Mouse (Mus musculus) ovary, adult 18-20 months (tissue): Measurements from ENCODE around the gene Lgi1.

ENCODE experiments used
- DNase-seq: peaks from one replicate; pipeline ENCODE4 v3.0.0; 2022; ENCODE audit warnings: low spot score, mixed read lengths

Gene Lgi1

GRCm38 (mm10) chr19:38263829-38264504 lies 369 bp upstream of the Lgi1 start:
- DNase-seq, result no peak

- no peak for DNase-seq
Measured at GRCm38 (mm10) chr19:38265767-38266166, 1.4 kb downstream of the Lgi1 start.

GRCm38 (mm10) chr19:38267469-38267868 lies 3.1 kb downstream of the Lgi1 start:
- DNase-seq, result no peak

- DNase-seq, result no peak
Measured at GRCm38 (mm10) chr19:38271071-38271470, 6.7 kb downstream of the Lgi1 start.

- no peak for DNase-seq
Measured at GRCm38 (mm10) chr19:38273820-38274219, 9.5 kb downstream of the Lgi1 start.

- DNase-seq, result no peak
Measured at GRCm38 (mm10) chr19:38274747-38275421, 10.5 kb downstream of the Lgi1 start.

GRCm38 (mm10) chr19:38276226-38276625 lies 11.9 kb downstream of the Lgi1 start:
- no peak for DNase-seq

GRCm38 (mm10) chr19:38280242-38280641 lies 15.9 kb downstream of the Lgi1 start:
- DNase-seq, result no peak

- DNase-seq, result no peak
Measured at GRCm38 (mm10) chr19:38282407-38282806, 18.1 kb downstream of the Lgi1 start.

- no peak for DNase-seq
Measured at GRCm38 (mm10) chr19:38288556-38288955, 24.2 kb downstream of the Lgi1 start.

GRCm38 (mm10) chr19:38291432-38291831 lies 27.1 kb downstream of the Lgi1 start:
- no peak for DNase-seq

- DNase-seq, result no peak
Measured at GRCm38 (mm10) chr19:38298018-38298626, 33.8 kb downstream of the Lgi1 start.

GRCm38 (mm10) chr19:38308116-38308515 lies 43.8 kb downstream of the Lgi1 start:
- DNase-seq, result no peak

GRCm38 (mm10) chr19:38315099-38315498 lies 50.8 kb downstream of the Lgi1 start:
- DNase-seq, result no peak

GRCm38 (mm10) chr19:38316602-38317313 lies 52.4 kb downstream of the Lgi1 start:
- DNase-seq, result no peak

- DNase-seq, result no peak
Measured at GRCm38 (mm10) chr19:38318308-38318707, 54.0 kb downstream of the Lgi1 start.

- no peak for DNase-seq
Measured at GRCm38 (mm10) chr19:38319168-38319567, 54.8 kb downstream of the Lgi1 start.

GRCm38 (mm10) chr19:38320651-38321188 lies 56.4 kb downstream of the Lgi1 start:
- no peak for DNase-seq

GRCm38 (mm10) chr19:38323726-38324125 lies 59.4 kb downstream of the Lgi1 start:
- DNase-seq, result no peak

- DNase-seq, result no peak
Measured at GRCm38 (mm10) chr19:38324147-38325028, 60.1 kb downstream of the Lgi1 start.

- no peak for DNase-seq
Measured at GRCm38 (mm10) chr19:38325029-38325398, 60.7 kb downstream of the Lgi1 start.
